Mouse (Mus musculus) cerebellum, postnatal 14 days (tissue): ENCODE results near the gene Jade1.
A peak's percentile ranks its signal among the peaks of the same experiment; 100 is the strongest.

Experiments
- DNase-seq, 2 experiments: peaks; one replicate each; pipeline ENCODE4 v3.0.0; 2021; ENCODE audit warnings: mixed read lengths in 2 of 2

The Jade1 gene

DNA sequence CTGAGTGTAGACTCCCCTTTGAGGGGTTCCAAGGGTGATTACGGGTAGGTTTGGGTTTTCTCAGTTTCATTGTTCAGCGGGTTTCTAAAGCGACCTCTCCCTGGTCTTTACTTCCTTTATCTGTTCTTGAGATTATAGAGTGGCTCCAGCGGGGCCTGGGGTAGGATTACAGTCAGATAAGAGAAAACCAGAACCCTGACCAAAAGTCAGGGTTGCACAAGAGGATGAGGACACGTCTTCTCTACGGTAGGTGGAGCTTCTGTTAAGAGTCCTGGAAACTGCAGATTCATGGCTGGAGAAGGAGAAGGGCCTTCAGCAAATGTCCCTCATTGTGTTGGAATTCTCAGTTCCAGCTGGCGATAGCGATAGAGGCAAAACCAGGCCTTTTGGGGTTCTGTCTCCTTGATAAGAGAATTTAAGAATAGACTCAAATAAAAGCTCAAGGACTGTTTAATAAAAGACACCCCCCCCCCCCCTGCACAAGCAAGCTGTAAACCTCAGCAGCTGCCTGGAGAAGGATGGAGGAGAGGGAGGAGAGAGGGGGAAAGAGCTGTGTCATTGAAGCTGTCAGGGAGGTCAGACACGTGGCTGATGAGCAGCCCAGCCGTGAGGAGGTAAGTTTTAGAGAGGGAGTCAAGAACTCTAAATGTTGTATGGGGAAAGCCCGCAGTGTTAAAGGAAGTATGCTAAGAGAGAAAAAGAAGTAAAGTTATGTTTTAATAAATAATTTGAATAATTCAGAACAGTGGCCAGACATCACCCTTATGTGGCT is 2.6 kb upstream of the Jade1 start:
- DNase-seq = no peak

GRCm38 (mm10) chr3:41553681-41554080 is 1.9 kb upstream of the Jade1 start:
- DNase-seq = no peak

- no peak for DNase-seq
These were observed 753 bp upstream of the Jade1 start for GRCm38 (mm10) chr3:41554480-41555475.

- no peak for DNase-seq
These were observed 1.1 kb downstream of the Jade1 start for GRCm38 (mm10) chr3:41556451-41557266.

- DNase-seq = no peak
These were observed 1.9 kb downstream of the Jade1 start for GRCm38 (mm10) chr3:41557267-41557995.

DNA sequence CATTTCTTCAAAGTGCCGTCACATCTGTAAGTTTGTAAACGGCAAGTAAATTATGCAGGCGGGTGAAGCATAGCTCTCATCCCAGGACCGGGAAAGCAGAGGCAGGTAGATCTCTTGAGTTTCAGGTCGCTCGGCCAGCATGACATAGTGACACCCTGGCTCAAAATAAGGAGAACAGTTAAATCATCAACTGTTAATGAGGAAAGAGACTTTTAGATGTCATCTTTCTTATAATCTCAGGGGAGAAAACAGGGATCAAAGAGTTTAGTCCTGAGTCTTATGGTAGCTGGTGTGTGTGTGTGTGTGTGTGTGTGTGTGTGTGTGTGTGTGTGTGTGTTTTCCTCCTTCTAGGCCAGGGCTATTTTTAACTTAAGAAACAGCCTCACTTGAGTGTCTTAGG is 5.0 kb downstream of the Jade1 start:
- DNase-seq = no peak

- no peak for DNase-seq
These were observed 6.3 kb downstream of the Jade1 start for GRCm38 (mm10) chr3:41561787-41562186.

DNA sequence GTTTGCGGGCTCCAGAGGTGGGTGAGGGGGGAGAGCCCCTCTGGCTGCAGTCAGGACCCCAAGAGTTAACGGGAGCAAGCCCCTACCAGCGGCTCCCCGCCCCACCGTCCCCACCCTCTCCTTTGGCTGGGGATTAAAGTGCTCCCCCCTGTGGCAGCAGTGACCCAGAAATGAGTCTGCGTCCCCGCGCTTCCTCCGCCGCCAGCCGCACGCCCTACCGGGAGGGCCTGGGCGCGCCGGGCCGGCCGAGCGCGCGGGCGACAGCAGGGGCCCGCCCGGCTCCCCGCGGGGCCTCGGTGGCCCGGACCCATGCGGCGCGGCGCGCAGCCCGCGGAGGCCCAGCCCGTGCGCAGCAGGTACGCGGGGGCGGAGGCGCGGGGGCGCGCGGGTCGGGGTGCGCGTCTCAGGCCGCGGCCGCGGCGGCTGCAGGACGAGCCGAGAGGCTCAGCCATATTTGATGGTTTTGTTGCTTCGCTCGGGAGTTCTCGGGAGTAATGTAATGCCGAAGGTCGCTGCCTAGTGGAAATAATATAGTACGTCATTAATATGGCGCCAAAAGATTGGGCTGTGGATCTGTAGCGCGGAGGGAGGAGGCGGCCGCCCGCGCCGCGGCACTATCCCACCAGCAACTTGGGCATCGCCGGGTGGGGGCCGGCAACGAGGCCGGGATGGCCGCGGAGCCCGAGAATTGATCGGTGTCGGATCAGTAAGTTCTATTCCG is 7.8 kb downstream of the Jade1 start:
- DNase-seq = peak; percentile 77 to 80

DNA sequence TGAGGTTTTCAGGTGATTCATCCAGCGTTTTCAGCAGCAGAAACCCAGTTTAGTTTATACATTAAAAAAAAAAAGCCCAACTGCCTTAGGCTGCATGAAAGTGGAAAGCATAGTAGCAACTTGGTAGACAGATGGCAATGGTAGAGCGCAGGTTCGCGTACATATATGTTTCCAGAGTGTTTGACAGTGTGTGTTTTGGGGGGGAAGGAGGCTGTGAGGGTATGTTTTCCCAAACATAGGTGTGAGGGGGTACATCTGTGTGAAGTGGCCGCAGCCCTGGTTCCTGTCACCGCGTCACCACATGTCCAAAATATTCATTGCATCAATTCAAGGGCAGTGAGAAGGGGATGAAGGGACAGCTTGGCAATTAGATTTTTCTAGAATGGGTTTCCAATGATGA is 8.5 kb downstream of the Jade1 start:
- DNase-seq = peak in 1 of 2 experiments; percentile 27

DNA sequence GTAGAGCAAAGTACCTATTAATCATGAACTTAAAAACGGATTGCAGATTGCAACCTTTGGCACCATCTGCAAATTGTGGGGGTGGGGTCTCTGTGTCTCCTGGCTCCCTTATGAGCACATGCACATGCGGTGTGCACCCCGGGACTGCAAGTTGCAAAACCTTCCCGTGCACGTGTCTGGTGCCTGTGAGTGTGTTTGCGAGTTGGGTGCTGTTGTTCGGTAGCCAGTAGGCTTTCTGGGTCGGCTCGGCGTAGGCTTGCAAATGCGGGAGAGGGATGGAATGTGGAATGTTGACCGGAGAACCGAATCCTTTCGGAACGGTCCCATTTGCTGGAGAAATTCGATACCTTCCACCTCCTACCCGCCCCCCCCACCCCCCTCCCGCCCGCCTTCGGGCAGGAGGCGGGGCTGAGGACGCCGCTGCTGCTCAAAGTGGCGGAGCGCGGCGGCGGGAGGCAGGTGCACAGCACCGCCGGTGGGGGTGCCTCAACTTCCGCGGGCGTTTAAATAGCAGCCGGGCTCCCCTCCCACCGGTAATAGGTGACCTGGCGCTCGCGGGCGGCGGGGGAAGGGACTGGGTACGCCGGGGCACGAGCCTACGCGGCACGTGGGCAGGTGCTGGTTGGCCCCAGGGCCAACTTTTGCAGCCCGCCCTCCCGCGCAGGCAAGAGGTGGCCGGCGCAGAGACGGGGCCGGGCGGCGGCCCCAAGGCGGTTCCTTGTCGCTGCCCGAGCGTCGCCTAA is 9.1 kb downstream of the Jade1 start:
- peak; percentile 70 to 72 for DNase-seq

DNA sequence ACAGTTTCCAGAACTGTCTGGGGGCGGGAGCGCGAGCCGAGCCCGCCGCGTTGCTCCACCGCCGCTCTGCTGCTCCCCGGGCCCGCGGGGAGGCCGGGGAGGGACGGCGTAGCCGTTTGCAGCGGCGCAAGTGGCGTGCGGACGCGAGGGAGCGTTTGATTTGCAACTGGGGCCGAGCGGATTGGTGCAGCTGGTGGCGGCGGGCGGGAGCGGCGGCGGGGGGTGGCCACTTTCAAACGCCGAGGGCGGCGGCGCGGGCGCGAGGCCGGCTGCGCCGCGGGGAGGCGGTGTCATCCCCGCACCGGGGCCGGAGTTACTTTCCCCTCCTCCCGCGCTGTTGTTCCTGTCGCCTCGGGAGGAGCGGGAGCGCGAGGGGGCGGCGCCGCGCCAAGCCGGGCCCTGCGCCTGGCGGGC is 9.9 kb downstream of the Jade1 start:
- DNase-seq = peak; percentile 72 to 79

DNA sequence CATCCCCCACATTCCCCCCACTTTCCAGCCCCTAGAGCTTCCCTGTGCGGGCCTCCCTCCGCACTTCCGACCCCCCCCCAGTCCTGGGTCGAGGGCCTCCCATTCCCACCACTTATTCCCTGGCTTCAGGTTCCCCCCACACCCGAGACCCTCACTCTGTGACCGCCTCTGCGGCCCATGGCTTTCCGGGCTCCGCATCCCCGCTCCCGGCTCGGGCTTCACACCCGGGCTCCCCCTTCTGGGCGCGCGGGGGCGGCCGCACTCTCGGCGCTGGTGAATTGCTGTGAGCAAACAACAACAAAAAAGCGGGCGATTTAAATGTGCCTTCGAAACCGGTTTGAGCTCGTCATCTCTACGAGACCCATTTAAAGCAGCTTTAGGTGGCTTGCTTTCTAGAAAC is 10.4 kb downstream of the Jade1 start:
- peak; percentile 86 to 88 for DNase-seq

- no peak for DNase-seq
These were observed 14.4 kb downstream of the Jade1 start for GRCm38 (mm10) chr3:41569943-41570342.

DNA sequence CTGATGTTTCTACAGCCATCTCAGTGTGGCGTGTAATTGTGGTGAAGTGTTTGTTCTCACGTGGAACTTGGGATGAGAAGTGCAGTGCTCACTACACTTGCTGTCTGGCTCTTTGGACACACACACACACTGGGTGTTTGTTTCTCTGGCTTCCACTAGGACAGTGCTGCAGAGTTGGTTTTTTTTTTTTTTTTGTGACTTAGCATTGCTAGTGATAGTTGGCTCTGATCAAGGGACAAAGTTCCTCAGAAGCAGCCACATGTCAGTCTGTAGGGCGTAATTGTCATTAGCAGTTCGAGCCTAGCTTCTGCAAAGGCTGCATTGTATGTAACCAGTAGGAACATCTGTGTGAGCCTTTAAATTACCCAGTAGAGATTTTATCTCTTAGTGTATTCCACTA is 16.6 kb downstream of the Jade1 start:
- no peak for DNase-seq

GRCm38 (mm10) chr3:41572968-41573367 is 17.4 kb downstream of the Jade1 start:
- no peak for DNase-seq

DNA sequence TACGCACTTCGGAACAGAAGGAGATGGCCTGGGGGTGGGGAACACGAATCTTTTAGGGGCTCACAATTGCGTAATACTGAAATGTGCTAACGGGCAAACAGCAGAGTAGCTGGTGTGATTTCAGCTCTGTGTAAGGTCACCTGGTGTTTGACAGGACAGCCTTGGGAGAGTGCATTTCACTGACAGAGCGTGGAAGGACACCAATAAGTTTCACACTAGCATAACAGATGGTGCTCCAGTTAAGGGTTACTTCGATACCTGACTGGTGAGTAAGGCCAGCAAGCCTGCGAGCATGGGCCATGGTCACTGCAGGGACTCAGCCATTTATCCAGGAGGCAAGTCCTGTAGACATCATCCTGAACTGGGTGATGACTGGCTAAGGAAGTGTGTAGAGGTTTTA is 18.7 kb downstream of the Jade1 start:
- no peak for DNase-seq

- DNase-seq = no peak
These were observed 19.3 kb downstream of the Jade1 start for GRCm38 (mm10) chr3:41574720-41575435.

DNA sequence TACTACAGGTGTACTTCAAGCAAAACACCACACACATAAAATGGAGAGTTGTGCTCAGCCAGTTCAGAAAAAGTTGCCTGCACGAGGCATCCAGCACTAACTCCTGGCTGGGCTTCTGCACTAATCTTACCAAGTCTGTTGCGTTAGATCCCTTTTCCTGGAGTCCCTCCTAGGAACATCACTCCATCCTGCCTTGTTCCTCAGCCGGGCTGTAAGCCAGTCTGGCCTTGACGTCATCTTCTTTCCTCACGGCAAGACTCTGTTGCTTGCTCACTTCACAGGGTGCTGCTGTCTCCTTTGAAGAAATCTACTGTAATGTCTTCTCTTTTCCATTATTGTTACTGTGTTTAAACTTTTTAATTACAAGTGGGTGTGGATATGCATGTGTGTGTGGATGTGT is 20.4 kb downstream of the Jade1 start:
- no peak for DNase-seq

DNA sequence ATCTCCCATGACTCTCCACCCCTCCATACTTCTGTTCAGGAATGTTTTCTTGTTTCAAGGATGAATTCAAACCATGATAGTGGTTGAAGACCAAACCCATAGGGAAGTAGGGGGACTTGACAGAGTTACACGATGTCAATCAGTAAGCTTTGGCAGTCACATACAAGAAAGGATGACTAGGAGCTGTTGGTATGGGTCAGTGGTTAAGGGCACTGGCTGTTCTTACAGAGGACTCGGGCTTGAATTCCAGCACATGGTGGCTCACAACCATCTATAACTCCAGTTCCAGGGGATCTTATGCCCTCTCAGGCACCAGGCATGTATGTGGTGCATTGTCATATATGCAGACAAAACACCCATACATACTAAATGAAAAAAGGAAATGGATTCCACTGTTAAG is 21.7 kb downstream of the Jade1 start:
- DNase-seq = no peak

- no peak for DNase-seq
These were observed 24.3 kb downstream of the Jade1 start for GRCm38 (mm10) chr3:41579873-41580272.
